Comparison of ENCODE assay signal across 8 mouse cellular contexts in genomic region chr3:101571515-101572130, GRCm38 (mm10). TPM values are rescaled to one million over a fixed set of nuclear protein-coding genes. Genes with fewer than 3 reads are reported as not detected.
DNase-seq lines count a peak whose midpoint lies in the region; ATAC-seq and TF ChIP-seq lines count a peak whose summit lies in the region.

No protein-coding gene starts in this region.

- H3K4me2 ChIP-seq in intestine, embryonic 16.5 days (ENCODE audit: low read depth, low read length) = no peak overlapping the region
- no peak overlapping the region for H3K4me2 ChIP-seq in neural tube, embryonic 15.5 days

- 32% methylated on average over 8 of the region's 8 CpGs for WGBS in kidney, adult 2 months
- WGBS in intestine, embryonic 16.5 days = 48% methylated on average over 8 of the region's 8 CpGs
- WGBS in neural tube, embryonic 15.5 days = 18% methylated on average over 8 of the region's 8 CpGs

- H3K27ac ChIP-seq in kidney, adult 2 months (ENCODE audit: insufficient read depth, low read depth, low read length) = peak overlapping the region; percentile 88
- peak overlapping the region; percentile 89 for H3K27ac ChIP-seq in embryonic fibroblast, embryonic 13.5 days (ENCODE audit: insufficient read depth, low read length)
- H3K27ac ChIP-seq in intestine, embryonic 16.5 days (ENCODE audit: low read length) = 0 out of 2 replicates have a peak overlapping the region, but pooled peaks have one; percentile 36
- peak overlapping the region; percentile 49 for H3K27ac ChIP-seq in neural tube, embryonic 15.5 days (replicated peaks)

- no peak overlapping the region for H3K9ac ChIP-seq in intestine, embryonic 16.5 days (ENCODE audit: low read depth, low read length)
- no peak overlapping the region for H3K9ac ChIP-seq in neural tube, embryonic 15.5 days (replicated peaks)

- peak; percentile 49 for DNase-seq in kidney, adult 2 months
- DNase-seq in kidney, postnatal 10 days = no peak
- no peak for DNase-seq in layer of hippocampus, adult 18-20 months (ENCODE audit: low spot score in 2 of 2)
- no peak for DNase-seq in urinary bladder, adult 18-20 months (ENCODE audit: low spot score in 2 of 2)

- no peak for TF ChIP-seq POLR2A in kidney, adult 2 months (IDR thresholded peaks at IDR 0.05; ENCODE audit: low read depth, low read length)
- no peak for TF ChIP-seq POLR2A in embryonic fibroblast, embryonic 13.5 days (IDR thresholded peaks at IDR 0.05; ENCODE audit: low read depth, low read length)

- no peaks in the 10 kb centered on the region for H3K27me3 ChIP-seq in kidney, adult 2 months (replicated peaks; ENCODE audit: control insufficient read depth, insufficient read depth, low read length)
- no peaks in the 10 kb centered on the region for H3K27me3 ChIP-seq in intestine, embryonic 16.5 days (replicated peaks; ENCODE audit: control insufficient read depth, insufficient read depth, low read length)
- no peaks in the 10 kb centered on the region for H3K27me3 ChIP-seq in neural tube, embryonic 15.5 days (replicated peaks)

- no peak for ATAC-seq in intestine, embryonic 16.5 days
- ATAC-seq in neural tube, embryonic 15.5 days (ENCODE audit: low FRiP score) = peak; percentile 43; the same call in 1 of the 2 replicates
- no peak for ATAC-seq in inflammation-experienced regulatory T-cells, adult 6 months

- H3K4me1 ChIP-seq in kidney, adult 2 months (ENCODE audit: control insufficient read depth, insufficient read depth, low read length) = peaks cover 16% of the 10 kb centered on the region
- peaks cover 14% of the 10 kb centered on the region for H3K4me1 ChIP-seq in embryonic fibroblast, embryonic 13.5 days (ENCODE audit: control insufficient read depth, insufficient read depth, low read length)
- H3K4me1 ChIP-seq in intestine, embryonic 16.5 days (ENCODE audit: control insufficient read depth, insufficient read depth, low read length) = 0 out of 2 replicates have a peak, but pooled peaks cover 3% of the 10 kb centered on the region
- peaks cover 22% of the 10 kb centered on the region for H3K4me1 ChIP-seq in neural tube, embryonic 15.5 days

- peaks cover 7% of the 10 kb centered on the region; the same call in 1 of the 2 replicates for H3K36me3 ChIP-seq in kidney, adult 2 months (ENCODE audit: control insufficient read depth, insufficient read depth, low read length)
- peaks cover 7% of the 10 kb centered on the region for H3K36me3 ChIP-seq in intestine, embryonic 16.5 days (ENCODE audit: control insufficient read depth, insufficient read depth, low read length)
- H3K36me3 ChIP-seq in neural tube, embryonic 15.5 days = peaks cover 21% of the 10 kb centered on the region

- H3K4me3 ChIP-seq in kidney, adult 2 months (ENCODE audit: insufficient read depth, low read depth, low read length) = no peak overlapping the region
- no peak overlapping the region for H3K4me3 ChIP-seq in embryonic fibroblast, embryonic 13.5 days (ENCODE audit: insufficient read depth, low read length)
- no peak overlapping the region for H3K4me3 ChIP-seq in intestine, embryonic 16.5 days (ENCODE audit: low read length)
- H3K4me3 ChIP-seq in neural tube, embryonic 15.5 days (replicated peaks) = no peak overlapping the region

- H3K9me3 ChIP-seq in intestine, embryonic 16.5 days (ENCODE audit: control insufficient read depth, low read length) = no peaks in the 10 kb centered on the region
- H3K9me3 ChIP-seq in neural tube, embryonic 15.5 days (replicated peaks) = no peaks in the 10 kb centered on the region

- TF ChIP-seq CTCF in kidney, adult 2 months (conservative IDR thresholded peaks at IDR 0.05; ENCODE audit: insufficient read depth, insufficient read length, low read depth, low read length) = no peak
- TF ChIP-seq CTCF in embryonic fibroblast, embryonic 13.5 days (IDR thresholded peaks at IDR 0.05; ENCODE audit: borderline replicate concordance, insufficient read depth, low read length) = no peak

RNA-seq across cellular contexts. Expression of gene Atp1a1, which starts 32.9 kb away (rescaled TPM):
- polyA plus RNA-seq in kidney, adult 2 months (2012; rRNA removed) = 2,267 and 2,428 TPM in 2 replicates
- polyA plus RNA-seq in embryonic fibroblast, embryonic 13.5 days (2011; ENCODE audit: insufficient read length, low read depth, missing spikeins) = 211 and 238 TPM in 2 replicates
- polyA plus RNA-seq in intestine, embryonic 16.5 days (2015; fragmentation: Nextera tagmentation; extraction: Ambion mirVana) = 262 and 319 TPM in 2 replicates
- 77.2 and 88.7 TPM in 2 replicates for polyA plus RNA-seq in neural tube, embryonic 15.5 days (2015; fragmentation: Nextera tagmentation; extraction: Ambion mirVana)
- total RNA-seq in layer of hippocampus, adult 18-20 months (2021) = 100 to 1,000 TPM; 518 to 527 TPM
- polyA plus RNA-seq in inflammation-experienced regulatory T-cells, adult 6 months (2017; shearing (Covaris generic)) = 10 to 100 TPM in 2 of 3 experiments, 1 to 10 TPM in 1; 9.7 to 26.3 (median 14.9) TPM

Comparison
In these comparisons a context has a peak if more than half of its experiments do, and no peak if none do; other contexts are left out.
1. H3K27ac ChIP-seq: peak in every context shown above with its lines; median percentile 89 in embryonic fibroblast, embryonic 13.5 days; 88 in kidney, adult 2 months; 49 in neural tube, embryonic 15.5 days; 36 in intestine, embryonic 16.5 days.